Mouse (Mus musculus) heart, postnatal 10 days (tissue): Measurements from ENCODE around the gene Gorasp2. TPM values are rescaled to one million over a fixed set of nuclear protein-coding genes. Genes with fewer than 3 reads are reported as not detected.

Experiments
- DNase-seq, 2 experiments: peaks; one replicate each; pipeline ENCODE4 v3.0.0; 2021
- intact Hi-C: fragments of 180-260 bp; cut with DNase I; formaldehyde crosslinking; loops from one replicate; pipeline ENCODE4 v1.15.1; 2025
- total RNA-seq, 2 experiments: library from RNA; stranded (reverse); gene quantifications; 2 replicates each; pipeline ENCODE4 v1.2.3; 2021

The Gorasp2 gene
- total RNA-seq, 2 experiments from 2014 or later = 84.5 to 86.7 TPM

DNA sequence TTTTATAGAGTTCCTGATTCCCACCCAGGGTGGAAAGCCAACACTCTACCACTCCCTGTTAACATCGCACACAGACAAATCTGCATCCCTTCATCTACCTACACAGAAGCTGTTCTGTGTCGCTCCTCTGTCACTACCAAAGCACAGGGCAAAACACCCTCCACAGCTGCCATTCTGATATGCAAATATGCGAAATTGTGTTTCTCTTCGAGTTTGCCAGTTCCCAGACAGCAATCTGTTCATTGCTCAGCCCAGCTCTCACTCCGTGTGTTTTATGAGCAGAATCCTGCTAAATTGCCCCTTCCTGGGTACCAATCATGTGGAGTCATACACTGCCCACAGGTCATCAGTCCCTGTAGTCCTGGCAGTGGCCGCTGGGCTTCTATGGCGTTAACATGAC, 4.3 kb upstream of the Gorasp2 start:
- intact Hi-C loops = no loop called here
- DNase-seq = no peak

DNA sequence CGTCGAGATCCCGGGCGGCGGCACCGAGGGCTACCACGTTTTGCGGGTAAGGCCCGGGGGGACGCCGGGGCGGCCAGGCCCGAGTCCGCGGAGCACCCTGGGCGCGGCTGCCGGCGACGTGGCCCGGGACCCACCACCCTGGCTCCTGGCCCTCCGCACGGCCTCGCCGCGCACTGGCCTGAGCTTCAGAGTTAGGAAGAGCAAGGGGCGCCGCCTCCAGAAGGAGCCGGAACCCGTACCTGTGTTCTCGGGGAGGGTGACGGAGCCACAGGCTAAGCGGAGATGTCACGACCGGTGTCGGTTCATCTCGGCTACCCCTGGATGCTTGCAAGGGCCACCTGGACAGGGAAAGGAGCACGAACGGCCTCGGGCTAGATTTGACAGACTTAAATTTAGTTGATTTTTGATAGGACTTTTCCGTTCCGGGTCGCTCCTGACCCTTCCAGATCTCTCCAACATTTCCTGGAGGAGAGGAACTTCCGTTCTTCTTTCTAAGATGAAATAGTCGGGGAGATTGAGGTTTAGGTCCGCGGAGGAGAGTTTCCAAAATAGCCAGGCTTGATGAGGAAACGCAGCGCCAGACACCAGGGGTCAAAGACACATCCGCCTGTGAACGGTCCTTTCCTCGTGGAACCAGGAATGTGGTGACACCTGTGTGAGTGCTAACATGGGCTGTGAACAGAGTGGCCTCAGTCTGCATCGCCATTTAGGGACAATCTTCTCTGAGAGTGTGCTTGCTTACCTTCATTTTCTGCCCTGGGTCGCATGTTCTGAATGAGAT, 529 bp downstream of the Gorasp2 start, which contains the start of gene Gm26558:
Gm26558 (minus strand) TSS at position 394 of the 781 bp plus-strand sequence.
- intact Hi-C loops = no loop called here
- no peak for DNase-seq

DNA sequence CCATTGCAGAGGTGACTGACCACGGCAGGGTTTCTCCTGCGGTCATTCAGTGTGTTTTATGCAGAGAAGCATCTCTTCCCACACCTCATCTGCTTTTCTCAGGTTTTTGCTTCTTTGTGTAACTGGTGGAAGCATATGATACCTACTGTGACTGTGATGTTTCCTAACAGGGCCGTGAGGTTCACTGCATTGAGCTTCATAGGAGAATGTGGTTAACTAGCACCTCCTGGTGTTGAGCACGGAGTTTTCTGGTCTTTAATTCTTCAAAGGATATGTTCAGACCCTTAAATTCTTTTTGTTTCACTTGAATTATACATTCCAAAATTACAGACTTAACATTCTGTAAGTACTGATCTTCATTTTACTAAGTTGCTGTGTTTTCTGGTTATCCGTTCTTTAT, 2.4 kb downstream of the Gorasp2 start:
- intact Hi-C loops = no loop called here
- DNase-seq = peak in 1 of 2 experiments; percentile 18

DNA sequence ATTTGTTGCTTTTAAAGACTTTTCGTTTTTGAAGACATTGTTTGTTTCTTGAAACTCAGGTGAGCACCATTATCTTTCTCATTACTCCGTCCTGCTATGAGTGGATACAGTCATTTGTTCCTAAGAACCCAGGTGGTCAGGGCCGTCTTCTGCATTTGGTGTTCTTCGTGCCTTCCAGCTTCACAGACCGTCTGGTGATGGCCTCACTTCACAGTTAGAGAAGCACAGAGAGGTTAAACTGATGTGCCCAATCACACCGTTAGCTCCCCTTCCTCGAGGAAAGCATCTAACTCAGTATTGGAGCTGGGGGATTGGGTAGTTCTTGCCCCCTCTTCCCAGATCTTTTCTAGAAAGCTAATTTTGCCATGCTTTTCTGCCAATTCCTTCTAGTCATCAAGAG, 5.6 kb downstream of the Gorasp2 start:
- intact Hi-C loops = no loop called here
- no peak for DNase-seq

DNA sequence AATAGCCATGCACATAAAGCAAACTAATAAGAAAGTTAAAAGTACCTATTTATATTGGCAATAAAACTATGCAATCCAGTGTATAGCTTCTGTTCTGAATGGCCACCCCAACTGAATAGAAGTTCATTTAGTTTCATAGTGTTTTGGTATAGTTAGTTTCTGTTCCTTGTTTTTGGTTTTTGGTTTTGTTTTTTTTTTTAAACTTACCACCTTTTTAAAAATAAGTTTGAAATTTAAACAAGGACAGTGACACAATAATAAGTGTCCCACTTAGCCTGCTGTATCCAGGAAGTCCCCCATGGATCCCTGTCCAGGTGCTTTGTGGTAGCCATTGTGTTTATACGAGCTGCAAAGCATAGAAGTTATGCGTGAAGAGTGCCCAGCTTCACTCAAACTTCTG, 7.9 kb downstream of the Gorasp2 start:
- DNase-seq = no peak
- intact Hi-C loops = no loop called here

DNA sequence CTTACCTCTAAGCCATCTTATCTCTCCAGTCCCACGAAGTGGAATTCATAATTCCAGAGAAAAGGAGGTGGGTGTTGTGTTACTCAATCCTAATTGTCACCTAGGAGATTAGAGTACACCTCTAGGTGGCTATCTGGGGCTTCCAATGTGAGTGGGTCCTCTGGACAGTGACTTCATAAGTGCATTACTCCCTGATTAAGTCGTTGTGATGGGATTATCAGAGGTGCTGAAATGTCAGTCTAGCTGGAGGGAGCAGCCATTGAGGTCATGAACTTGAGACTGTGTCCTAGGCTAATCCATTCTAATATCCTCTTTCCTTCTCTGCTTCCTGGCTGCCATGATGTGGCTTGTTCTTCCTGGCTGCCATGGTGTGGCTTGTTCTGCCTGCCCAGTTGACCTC, 8.5 kb downstream of the Gorasp2 start:
- intact Hi-C loops = no loop called here
- DNase-seq = no peak

DNA sequence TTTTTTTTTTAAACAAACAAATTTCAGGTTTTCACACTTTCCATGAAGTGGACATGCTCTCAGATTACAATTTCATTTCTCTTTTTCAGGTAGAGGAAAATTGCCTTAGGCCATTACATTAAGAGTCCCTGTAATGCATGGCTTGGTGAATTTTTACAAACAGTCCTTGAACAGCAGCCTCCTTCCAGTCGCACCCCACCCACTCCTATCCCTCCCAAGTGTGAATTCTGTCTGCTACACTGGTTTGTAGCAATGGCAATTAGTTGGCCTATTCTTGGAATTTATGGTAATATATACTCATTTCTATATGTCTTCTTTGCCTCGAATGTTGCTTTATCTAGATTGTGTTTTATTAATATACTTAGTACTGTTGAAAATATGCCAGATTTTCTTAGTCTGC, 11.1 kb downstream of the Gorasp2 start:
- intact Hi-C loops = no loop called here
- no peak for DNase-seq

DNA sequence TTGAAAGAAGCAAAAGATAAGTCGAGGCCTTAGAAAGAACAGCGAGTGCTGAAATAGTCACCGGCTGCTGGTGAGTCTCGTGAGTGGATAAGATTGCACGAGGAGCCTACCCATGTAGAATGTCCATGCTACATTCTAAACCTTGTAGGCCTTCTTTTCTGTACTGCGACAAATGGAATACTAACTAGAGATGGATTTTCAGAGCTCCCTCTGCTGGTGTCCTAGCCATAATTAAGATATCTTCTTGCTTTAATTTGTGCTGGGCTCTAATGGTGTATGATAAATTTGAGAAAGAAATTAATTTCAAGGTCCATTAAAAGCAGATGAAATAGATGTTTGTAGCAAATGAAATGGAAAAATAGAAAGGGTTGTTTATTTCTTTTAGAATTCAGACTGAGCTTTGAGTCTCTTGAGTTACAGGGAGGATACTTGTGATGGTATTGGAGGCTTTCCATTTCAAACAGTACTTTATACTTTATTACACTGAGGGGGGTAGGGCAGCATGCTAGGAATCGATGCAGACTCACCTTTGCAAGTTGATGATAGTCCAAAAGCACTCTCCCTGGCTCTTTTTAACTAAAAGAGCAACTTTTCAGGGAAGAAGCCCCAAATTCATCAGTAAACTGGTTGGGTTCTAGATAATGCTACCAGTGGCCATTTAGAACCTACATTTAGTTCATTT, 12.2 kb downstream of the Gorasp2 start:
- intact Hi-C loops = no loop called here
- DNase-seq = peak in 1 of 2 experiments; percentile 41

DNA sequence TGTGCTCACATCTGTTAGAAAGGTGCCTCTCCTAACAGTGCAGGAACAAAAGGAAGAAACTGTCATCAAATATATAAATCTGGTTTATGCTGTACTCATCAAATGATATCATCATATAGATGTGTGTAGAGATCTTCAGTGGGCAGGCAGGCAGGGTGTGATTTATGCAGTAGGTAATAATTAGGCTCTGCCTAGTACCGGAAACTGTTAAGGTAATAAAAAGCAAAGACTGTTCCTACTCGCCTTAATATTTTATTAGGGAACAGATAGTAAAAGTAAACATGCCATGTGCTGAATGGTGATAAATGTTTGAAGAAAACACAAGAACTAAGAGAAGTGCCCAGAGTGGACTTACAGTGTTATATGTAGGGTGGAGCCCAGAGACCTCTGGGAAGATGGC, 20.9 kb downstream of the Gorasp2 start:
- DNase-seq = no peak
- intact Hi-C loops = no loop called here

DNA sequence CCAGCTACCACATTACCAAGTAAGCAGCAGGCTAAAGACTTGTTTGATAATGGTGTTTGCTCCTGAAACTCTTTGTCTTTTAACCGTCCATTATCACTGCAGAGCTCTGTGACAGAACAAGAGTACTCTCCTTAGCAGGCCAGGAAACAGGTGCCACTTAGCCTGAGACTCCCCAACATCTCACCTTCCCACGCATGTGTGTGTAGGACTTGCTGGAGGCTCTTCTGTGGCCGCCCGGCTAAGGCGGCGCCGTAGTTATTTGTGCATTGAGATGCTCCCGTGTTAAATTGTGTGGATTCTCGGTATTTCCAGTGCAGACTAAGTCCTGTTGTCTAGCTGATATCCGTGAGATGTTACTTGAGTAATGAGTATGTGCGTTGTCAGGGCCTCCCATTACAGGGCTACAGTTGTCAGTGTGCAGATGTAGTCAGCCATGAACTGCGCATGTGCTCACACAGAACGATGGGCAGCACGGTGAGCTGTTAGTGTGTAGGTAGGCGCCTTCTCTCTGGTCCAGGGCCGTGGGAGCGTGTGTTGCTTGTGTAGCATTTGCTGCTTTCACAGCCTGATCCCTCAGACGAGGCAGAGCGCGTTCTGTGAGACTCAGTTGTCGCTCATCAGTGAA, 27.2 kb downstream of the Gorasp2 start:
- intact Hi-C loops = no loop called here
- DNase-seq = no peak

DNA sequence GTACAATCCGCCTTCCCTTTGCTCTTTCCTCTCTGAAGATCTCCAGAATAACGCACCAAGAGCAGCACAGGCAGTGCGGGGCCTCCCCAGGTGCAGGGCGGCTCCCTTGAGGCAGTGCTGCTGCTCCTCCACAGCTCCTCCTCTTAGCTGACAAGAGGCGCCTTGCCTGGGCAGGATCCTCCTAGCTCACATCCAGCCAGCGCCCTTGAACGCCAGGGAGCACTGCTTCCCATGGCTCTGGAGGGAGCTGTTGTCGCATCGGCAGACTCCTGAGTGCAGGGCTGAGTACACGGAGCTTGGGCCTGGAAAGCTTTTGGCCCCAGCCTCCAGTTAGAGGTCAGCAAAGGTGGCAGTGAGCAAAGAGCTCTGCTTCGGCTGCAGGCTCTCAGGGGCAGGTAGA, 28.8 kb downstream of the Gorasp2 start:
- intact Hi-C loops = no loop called here
- peak; percentile 24 to 27 for DNase-seq

DNA sequence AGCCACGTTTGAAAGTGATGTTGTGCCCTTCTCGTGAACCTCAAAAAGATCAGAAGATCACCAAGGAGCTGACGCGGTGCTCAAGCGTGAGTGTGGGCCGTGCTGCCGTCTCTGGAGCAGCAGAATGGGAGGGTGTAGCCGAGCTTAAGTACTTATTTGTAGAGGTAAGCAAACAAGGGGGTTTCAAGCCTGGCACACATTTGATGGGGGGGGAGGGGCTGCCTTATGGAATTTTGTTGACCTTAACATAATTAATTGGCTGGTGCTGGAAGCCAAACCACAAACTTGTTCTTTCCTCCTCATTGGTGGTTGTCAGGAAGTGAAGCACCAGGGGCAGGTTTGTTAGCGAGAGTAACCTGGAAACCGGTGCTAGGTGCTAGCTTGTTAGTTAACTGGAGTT, 34.3 kb downstream of the Gorasp2 start:
- DNase-seq = no peak
- intact Hi-C loops = no loop called here

DNA sequence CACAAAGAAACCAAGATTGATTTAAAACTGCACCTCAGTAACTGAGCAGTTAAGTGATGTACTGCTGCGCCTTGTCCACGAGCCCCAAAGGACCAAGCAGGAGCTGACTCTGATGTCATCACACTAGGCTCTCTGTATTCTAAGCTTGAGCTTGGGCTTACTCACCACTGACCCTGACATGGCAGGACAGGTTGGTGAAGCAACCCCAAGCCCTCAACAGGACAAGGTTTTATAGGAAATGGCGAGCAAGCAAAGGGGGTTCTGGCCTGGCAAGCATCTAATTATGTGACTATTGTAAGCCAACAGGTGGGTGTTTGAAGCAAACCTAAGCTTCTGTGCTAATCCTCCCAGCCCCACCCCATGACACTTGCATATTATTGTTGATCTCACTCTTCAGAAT, 39.5 kb downstream of the Gorasp2 start:
- DNase-seq = no peak
- intact Hi-C loops = loop anchor here (10.0 kb wide), 1 partner anchor 524 kb away; no protein-coding TSS in a partner anchor

DNA sequence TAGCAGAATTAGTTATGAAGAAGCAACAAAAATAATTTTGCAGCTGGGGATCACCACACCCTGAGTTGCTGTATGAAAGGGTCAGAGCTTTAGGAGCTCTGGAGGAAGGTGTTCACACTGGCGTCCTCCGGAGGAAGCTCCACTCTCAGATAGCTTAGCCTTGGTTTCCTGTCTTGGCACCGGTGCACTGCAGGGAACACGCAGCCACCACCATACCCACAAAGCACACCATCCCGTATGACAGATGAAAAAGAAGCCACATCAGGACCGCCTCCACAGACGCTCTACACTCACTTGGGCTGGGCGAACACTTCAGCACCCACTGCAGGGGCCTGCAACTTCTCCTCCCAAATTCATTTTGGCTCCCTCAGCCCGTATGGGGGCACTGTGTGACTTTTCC, 40.2 kb downstream of the Gorasp2 start:
- intact Hi-C loops = loop anchor here (10.0 kb wide), 1 partner anchor 523 kb away; no protein-coding TSS in a partner anchor
- DNase-seq = no peak

DNA sequence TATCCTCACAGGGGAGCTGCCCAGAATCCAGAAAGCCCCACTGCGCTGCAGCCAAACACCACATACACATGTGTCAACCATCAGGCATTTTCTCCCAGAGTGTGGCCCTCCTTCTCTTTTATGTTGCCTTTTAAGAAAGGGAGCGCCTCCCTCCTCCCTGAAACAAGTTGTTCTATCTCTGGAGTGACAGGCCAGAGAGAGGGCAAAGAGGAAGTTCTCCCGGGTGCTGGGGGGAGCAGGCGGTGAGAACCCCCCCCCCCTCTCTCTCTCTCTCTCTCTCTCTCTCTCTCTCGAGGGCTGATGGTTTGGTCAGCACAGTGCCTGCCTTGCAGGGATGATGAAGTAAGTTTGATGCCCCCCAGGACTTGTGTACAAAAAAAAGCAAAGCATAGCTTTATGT, 41.0 kb downstream of the Gorasp2 start:
- DNase-seq = no peak
- intact Hi-C loops = loop anchor here (10.0 kb wide), 1 partner anchor 522 kb away; no protein-coding TSS in a partner anchor

DNA sequence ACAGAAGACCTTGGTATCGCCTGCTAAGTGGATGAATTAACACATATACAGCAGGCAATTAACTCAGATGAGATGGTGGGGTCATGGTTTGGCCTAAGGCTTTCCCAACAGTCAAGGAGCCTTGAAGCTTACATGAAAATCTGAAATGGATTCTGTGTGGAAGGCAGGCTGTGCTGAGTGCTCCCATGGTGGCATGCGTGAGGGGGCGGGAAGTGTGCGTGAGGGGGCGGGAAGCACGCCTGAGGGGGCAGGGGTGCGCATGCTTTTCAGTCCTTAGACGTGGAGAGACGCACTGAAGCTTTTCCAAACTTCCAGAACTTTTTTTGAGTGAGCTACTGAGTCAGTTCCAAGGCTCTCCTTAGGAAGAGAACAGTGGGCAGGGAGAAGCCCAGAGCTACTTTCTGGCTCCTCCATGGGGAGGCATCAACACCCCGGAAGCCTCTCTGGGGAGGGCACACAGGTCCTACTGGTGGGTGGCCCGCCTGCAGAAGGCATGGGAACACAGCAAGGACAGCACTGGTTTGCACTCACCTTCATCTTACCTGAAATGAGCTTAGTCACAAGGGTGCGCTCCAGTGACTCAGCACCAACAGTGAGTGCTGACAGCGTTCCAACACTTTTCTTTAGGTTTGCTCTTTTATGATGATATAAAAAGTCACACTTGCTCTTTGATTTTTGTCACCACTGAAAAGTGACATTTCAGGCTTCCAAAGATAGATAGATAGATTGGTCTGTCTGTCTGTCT, 47.8 kb downstream of the Gorasp2 start:
- intact Hi-C loops = loop anchor here (5.0 to 10.0 kb wide), 2 partner anchors 113 to 516 kb away; no protein-coding TSS in a partner anchor
- no peak for DNase-seq

DNA sequence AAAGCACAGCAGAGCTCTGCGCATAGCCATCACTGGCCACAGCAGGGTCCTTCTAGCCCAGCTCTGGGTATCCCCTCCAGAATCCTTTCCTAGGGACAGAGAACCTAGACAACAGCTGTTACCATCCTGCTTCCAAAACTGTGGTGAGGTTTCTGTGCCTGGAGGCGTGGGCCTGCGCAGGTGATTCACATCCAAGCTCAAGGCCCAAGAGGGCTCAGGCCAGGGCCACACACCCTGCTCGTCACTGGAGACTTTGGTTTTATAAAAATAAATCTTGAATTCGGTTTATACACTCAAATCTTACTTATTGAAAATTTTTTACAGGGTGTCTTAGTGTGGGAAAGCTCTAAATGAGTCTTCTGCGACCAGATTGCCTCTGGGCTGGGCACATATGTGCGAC, 48.9 kb downstream of the Gorasp2 start:
- intact Hi-C loops = no loop called here
- no peak for DNase-seq

DNA sequence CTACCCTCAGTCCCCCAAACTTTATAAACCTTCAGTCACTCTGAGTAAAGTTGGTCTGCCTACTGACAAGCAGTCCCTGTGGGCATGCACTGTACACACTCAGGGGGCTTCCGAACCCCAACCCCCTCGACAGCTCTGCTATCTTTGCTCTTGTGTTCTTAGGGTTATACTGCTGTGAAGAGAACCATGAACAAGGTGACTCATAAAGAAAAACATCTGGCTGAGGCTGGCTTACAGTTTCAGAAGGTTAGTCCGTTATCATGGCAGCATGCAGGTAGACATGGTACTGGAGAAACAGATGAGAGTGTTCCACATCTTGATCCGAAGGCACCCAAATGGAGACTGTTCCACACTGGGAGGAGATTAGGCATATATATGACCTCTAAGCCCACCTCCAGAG, 49.5 kb downstream of the Gorasp2 start:
- intact Hi-C loops = no loop called here
- DNase-seq = no peak

DNA sequence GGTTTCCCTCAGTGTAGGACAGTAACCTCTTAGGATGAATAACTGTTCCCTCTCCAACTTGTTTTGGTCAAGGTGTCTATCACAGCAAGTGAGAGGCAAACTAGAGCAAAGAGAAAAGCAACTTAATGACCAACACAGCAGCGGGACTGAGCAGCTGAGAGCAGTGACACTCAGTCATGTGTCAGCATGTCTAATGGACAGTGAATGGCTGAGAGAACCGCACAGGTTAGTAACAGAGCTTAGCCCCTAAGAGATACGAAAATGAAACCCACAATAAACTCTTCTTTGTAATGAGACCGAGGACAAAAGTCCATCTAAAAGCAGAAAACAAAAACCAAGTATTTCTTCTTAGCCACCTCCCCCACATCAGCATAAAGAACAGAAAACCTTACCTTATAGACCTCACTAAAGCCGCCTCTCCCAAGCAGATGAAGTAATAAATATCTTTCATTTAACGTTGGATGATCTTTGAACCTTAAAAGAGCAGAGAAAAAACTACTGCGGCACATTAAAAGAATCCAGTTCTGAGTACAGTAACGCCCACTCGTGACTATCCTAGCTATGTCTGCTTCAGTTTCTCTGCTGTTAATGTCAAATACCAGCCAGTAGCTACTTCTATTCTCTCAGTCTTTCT, 62.4 kb downstream of the Gorasp2 start:
- intact Hi-C loops = no loop called here
- DNase-seq = no peak

DNA sequence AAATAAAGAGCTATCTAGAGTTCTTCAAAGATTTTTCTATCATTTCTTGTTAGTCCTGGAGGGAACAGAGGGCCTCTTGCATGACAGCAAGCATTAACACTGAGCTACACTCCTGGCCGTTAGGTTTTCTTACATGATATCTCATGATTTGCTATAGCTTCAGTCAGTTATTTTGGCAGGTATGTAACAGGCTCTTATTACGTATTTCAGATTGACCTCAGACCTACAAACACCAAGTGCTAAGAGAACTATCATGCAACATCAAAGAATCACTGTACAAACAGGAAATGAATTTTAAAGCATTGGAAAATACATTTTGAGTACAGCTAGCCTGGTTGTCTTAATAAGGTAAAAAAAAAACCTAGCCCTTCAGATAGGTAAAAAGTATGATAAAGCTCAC, 65.7 kb downstream of the Gorasp2 start:
- intact Hi-C loops = no loop called here

More for the DNA sequence above, 65.7 kb downstream of the Gorasp2 start:
- DNase-seq = no peak
